Mouse (Mus musculus) right cerebral cortex, postnatal 4 days (tissue): ENCODE measurements at regions not wholly inside any gene's neighbourhood (a gene's known extent, or its start where the extent isn't known, plus 50 kb on each side); places are given as distances from the start of the nearest gene placed in this dataset.
A peak's percentile ranks its signal among the peaks of the same experiment; 100 is the strongest.

ENCODE experiments used
- DNase-seq: peaks from one replicate; pipeline ENCODE4 v3.0.0-alpha.2; 2022

DNA sequence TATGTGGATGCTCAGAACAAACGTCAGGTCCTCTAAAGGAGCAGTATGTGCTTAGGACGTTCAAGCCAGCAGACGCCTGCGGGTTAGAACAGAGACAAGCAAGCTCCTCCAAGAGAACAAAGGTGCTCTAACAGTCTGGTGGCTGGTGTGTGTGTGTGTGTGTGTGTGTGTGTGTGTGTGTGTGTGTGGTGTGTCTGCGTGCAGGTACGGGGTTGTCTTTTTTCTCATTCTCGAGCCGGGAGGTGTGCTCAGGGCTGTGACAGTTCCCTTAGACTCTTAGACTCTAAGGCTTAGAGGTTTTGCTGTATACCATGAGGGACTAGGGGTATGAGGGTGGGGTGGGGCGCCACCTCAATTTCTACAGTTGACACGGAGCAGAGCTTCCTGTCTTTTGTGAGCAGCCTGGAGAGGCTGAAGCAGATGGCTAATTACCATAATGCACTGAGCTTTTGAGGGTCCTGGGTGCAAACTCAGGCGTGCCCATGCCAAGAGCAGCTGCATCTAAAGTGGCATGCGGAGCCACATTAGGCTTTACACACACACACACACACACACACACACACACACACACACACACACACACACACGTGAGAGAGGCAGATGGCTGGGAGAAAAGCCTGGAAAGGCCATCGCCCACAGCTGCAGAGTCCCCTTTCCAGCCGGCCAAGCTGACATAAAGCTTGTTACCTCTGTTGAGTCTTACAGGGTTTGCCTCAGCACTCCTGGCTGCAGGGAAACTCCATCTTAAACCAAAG is 124.1 kb upstream of the Foxn2 start:
- DNase-seq = peak; percentile 24

DNA sequence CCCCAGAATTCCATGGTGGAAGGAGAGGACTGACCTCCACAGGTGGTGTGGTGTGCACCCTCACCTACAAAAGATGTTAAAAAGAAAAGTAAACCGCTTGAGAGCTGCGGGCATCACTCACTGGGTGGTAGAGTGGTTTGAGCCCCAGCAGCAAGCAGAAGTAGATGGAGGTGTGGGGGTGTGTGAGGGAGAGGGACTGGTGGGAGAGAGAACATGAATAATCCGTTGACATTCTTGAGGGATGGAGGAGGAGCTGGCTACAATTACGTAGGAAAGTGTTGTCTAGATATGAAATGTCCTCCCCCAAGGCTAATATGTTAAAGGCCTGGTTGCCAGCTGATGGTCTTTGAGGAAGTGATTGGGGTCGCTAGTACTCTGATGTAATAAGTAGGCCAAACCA is 123.2 kb upstream of the Foxn2 start:
- no peak for DNase-seq

DNA sequence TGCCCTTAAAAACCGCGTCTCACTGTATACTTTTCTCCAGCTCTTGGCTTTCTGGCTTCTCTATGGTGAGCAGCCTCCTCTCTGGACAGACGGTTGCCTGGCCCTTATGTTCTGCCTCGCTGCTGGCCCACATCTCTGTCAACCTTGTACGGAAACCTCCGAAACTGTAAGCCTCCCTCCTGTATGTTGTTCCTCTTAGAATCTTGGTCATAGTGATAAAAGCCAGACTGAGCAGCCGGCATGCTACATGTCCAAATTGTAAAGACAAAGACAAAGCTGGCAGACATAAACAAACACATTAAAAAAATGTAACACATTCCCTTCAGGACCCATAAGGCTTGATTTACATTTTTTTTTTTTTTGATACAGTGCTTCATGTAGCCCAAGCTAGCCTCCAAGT is 122.7 kb upstream of the Foxn2 start:
- no peak for DNase-seq

DNA sequence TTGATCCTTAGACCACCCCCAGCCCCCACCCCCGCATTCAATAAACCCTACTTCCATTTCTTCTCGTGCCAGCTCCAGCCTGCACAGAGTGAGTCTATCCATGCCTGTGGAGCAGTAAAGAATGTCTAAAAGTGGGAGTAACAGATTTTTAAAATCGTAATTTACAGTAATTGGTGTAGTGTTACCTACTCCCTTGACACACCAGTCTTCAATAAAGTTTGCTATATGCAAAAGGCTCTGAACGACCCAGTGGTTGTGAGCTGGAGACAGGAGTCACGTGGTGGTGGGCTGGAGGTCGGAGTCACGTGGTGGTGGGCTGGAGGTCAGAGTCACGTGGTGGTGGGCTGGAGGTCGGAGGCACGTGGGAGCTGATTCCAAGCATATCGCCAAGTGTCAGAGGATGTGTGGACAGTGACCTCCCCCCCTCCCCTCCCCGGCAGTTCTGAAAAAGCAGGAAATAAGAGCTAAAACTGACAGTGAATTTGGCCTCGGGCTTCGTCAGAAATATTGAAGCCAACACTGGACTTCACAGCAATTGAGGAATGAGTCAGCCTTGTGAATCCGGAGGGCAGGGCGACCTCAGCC is 122.2 kb upstream of the Foxn2 start:
- no peak for DNase-seq

DNA sequence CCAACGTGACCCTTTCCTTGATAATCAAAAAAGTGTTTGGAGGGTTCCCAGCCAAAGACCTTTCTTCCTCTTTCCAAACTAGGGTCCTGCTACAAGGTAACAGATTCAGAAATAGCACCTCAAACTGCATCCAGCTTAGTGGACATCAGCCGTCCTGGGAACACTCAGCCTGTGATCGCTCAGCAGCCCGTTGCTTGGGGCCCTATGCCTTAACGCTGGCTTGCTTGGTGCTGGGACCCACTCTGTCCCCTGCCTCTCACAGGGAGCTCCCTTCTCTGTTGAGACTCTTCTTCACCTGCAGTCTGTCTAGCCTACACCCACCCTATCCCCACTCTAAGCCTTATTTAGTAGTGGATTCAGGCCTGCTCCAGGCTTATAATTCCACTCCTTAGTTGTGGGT is 121.6 kb upstream of the Foxn2 start:
- DNase-seq = no peak

DNA sequence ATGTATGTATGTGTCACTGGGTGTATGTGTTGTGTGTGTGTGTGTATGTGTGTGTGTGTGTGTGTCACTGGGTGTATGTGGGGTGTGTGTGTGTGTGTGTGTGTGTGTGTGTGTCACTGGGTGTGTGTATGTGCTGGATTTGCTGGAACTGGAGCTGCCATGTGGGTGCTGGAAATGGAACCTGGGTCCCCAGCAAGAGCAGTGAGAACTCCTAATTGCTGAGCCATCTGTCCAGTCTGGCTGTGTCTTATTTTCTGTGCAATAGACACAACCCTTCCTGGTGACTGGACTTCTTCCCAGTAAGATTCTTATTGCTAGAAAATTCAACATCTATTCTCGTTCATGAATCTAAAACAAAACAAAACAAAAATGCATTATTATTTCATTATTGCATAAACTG is 119.8 kb upstream of the Foxn2 start:
- DNase-seq = no peak

DNA sequence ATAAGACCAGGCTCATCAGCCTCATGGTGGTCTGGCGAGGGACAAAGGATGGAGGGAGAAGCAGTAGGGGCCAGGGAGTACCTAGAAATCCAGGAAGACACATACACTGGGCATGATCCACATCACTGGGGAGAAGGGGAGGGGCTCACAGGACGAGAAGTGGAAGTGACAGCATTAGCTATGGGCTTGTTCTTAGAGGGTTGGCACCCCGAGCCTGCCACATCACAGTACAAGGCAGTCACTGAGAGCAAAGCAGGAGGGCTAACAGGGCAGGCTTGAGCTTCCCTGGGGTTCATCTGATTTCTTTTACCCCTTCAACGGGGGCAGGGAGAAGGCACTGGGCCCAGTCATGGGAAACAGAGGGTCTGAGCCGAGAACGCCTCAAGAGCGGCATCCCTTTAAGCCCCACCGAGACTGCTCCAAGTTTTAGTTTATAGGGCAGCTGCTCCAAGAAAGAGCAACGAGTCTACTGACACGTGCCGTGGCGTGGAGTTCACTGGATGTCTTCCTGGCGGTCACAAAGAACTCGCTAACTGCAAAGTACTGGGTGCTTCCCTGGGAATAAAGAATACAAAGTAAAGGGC is 115.1 kb upstream of the Foxn2 start:
- DNase-seq = no peak

DNA sequence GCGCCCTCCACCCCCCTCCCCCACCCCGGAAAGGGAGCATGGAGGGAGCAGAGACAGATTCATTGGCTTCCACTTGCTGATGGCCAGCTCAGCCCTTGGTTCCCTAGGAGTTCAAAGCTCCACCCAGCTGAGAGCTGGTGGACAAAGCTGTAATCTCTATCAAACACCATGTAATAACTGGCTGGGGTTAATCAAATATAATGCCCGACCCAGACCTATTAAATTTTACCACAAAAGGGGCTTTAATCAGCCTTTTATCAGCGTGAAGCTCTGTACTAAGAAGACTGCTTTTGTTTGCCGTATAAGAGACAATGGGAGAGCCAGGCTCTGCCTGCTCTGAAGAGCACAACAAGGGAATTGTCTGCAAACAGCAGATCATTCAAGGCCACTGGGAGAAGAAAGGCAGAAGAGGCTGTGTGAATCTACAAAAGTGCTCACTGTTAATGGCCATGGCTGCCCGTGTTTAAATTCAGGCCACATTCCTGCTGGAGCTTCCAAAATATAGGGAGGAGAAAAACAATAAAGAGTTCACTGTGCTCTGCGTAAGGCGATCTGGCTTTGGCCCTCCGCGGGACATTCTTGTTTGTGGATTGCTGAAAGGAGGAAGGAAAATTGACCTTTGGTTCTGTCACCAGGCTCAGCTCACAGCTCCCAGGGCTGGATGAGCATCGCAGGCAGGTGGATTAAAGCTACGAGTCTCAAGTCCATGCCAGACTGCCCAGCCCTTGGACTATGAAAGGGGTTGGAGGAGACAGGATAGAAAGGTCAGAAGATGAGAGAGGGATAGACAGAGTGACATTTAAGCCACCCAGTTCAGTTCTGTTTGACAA is 114.4 kb upstream of the Foxn2 start:
- DNase-seq = no peak

DNA sequence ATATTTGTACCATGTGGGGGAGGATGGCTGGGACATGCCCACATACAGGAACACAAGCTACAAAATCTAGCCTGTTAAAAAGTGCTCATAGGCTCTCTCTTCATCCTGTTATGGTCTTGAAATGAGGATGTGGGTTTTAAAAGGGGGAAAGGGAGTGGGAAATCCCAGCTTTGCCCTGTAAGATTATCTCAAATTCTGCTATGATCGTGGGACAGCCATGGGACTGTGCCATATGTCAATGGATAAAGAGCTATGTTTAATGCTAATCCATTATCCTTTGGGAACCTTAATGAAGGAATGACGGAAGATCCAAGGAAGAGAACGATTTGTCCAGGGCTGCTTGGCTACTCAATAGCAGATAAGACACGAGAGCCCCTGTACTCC is 113.8 kb upstream of the Foxn2 start:
- no peak for DNase-seq

DNA sequence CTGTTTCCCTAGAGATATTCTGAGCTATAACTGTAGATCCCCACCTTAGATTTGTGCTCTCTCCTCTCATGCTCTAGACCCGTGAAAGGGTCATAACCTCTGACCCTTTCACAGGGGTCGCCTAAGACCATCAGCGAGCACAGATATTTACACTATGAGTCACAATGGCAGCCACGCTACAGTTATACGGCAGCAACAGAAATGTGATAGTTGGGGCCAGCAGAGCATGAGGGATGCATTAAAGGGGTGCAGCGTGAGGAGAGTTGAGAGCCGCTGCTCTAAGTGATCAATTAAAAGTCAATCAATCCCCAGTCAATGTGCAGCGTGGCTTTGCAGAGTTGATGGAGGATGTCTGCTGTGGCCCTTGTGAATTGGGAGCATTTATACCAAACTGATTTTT is 112.7 kb upstream of the Foxn2 start:
- no peak for DNase-seq

DNA sequence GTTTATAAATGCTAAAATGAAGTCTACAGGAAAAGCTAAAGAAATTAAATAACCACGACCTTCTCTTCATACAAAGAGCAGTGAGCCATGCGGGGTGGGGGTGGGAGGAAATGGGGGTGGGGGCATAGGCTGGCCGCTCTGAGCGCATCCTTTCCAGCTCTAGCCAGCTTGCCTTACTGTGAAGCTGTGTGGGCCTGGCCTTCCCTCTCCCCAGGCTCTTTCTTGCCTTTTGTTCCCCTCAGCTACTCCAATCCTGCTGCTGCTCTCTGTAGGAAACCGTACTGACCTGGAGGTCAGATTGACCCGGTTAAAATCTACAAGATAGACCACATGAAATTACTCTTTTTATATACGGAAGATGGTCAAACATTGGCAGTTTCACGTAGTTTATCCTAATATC is 111.7 kb upstream of the Foxn2 start:
- no peak for DNase-seq

DNA sequence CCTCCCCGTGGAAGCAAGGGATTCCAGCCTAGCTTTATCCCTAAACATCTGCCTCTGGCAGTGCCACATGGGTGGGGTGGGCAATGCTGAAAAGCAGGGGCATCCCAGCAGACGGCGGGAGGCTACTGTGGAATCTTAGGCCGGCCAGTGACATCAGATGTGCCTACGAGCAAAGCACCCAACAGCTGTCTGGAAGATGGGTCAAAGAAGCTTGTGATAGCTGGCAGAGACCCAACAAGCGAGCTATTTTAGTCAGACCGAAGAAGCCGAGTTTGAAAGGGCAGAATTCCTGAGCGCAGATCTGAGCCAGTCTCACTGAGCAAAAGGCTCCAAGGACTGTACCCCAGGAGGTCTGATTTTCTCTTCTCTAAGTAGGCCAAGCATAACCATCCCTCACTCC is 110.8 kb upstream of the Foxn2 start:
- DNase-seq = no peak

DNA sequence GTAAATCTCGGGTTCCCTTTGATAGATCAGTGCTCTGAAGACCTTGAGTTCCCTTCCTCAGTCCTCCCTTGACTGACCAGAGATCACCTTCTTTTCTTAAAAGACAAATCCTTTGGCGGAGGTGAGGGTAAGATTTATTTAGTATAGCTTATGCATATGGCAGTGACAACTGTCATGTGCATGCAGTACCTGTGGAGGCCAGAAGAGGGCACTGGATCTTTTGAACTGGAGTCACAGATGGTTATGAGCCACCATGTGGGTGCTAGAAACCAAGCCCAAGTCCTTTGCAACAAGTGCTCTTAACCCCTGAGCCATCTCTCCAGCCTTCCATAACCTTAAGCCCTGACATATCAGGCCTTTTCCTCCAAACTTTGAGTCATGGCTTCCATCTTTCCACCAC is 110.4 kb upstream of the Foxn2 start:
- no peak for DNase-seq

DNA sequence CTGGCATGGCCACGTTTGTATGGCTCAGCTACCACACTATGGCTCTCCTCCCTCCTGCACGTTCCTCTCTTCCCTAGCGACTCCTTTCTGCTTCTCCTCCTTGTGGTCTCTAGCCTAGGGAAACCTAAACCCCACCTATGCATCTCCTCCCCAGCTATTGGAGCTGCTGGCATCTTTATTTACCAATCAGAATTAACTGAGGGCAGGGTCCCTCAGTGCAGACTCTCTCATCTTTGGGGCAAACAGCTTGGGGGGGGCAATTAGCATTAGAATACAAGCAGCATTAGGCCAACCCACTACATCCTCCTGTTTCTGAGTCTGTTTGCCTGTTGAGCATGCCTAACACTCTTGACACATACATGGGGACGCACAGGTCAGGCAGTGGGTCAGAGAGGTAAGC is 106.7 kb upstream of the Foxn2 start:
- DNase-seq = no peak

DNA sequence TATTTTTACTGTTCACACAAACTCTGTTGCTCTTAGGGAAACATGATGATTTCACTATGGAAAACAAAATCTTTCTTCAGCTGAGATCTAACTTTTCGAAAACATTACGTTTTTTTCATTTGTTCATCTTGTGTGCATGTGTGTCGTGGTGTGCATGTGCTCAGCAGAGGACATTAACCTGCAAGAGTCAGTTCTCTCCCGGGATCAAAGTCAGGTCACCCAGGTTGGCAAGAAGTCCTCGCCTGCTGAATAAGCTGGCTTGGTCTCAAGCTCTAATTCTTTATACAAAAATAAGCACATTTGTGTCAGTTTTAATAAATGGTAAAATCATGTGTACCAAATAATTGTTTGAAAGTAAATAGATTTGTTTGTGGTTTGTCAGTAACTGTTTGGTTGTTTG is 105.2 kb upstream of the Foxn2 start:
- no peak for DNase-seq

DNA sequence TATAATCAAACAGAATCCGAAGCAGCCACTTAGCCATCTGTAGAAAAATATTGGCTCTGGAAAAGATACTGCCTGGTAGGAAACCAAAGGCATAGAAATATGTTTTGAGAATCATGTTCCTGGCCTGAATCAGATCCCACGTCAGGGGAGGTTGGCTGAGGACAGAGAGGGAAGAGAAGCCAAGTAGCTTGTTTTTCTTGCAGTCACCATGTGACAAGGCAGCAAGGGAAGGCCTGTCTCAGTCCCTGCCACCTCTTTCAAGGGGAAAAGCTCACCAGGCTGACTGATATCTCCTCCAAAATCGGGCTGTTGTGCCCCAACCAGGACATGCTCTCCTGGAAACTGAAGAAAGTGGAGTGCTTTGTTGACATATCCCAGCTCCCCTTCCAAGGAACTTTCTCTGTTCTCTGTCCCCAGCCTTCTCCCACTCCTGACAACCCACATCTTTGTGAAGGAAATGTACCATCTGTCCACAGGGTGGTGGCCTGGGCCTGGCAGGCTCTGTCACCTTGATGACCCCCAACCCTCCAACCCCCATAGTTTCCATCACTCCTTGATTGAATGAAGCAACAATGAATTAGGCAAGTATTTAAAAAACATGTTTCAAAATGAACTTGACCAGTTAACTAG is 104.3 kb upstream of the Foxn2 start:
- no peak for DNase-seq

DNA sequence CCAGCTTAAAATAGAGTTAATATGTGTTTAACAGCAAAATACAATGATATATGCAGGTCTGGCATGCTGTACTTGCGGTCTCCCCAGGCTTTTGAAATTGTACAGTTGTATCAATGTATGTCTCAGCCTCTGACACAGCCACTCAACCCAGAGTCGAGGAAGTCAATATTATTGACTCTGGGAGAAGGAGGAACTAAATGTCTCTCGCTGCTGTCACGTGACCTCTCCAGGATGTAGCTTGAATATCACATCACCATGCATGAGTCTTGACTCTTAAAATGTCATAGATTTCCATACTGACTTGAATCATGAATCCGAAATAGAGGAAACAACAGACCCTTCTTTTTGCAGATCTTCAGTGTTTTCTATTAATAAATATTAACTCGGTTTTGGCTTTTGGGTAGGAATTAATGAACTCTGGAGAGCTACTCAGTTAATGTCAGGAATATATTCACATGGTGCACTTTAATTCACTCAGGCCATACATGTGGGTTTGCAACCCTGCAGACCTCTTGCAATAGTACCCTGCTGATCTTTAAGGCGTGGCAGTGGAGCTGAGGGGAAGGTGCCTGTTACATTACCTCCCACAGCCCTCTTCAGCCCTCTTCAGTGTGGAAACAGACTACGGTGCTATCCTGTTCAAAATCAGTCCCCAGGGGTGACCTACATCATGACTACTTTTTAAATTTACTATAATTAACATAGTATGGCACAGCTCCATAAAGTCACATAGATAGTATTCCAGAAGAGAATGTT is 102.7 kb upstream of the Foxn2 start:
- no peak for DNase-seq

DNA sequence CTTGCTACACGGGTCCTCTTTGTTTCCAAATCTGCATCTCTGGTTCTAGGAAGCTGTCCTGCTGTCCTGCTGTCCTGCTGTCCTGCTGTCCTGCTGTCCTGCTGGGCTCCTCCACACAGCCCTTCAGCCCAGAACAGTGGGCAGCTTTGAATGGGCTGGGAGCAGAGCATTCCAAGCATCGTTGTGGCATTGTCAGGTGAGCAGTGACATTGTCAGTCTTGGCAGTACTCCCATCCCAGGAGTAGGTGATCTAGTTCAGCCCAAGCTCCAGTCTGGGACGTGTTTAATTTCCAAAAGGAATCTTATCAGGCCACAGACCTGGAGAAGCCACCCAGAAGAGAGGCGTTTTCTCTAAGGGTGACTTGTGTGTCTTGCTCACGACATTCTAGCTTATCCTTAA is 99.4 kb upstream of the Foxn2 start:
- DNase-seq = no peak

DNA sequence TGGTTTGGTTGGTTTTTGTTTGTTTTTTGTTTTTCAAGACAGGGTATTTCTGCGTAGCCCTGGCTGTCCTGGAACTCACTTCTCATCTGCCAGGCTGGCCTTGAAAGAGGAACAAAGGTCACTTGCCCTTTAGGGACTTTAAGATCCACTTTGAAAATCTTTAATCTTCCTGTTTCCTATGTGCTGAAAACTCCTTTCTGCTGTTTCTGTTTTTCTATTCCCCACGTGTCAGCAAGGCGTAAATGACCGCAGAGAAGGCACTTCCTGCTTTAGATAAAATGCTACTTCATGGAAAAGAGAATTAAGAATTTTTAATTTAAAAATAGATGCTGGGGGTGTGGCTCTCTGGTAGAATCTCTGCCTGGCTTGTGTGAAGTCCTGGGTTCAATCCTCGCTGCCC is 98.9 kb upstream of the Foxn2 start:
- DNase-seq = no peak

DNA sequence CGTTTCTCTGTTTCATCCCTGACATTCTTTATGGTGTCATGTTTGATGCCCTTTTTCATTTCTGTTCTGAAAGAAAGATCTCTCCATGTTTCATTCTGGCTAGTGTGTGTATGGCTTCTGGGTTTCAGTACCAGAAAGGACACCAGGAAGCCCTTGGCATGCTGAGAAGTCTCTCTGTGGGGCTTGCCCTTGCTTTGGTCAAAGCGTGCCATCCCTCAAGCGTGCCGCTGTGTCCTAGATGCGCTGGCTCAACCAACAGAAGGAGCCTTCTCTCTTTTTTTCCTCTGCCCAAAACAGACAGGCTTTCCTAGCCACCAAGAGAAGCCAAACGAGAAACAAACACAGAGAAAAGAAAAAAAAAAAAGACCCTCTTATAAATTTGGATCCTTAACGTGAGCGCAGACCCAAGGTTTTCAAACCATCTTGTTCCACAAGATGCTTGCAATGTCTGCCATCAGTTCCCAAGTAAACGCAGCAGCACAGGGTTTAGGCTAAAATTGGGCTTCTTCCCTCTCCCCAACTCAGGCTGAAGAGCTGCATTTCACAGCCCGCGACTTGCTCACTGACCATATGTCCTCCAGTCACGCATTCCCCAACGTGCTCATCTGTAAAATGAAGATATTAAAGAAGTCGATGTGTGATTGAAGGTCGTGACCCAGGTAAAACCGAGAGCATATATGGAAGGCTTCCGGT is 97.3 kb upstream of the Foxn2 start:
- DNase-seq = peak; percentile 24

DNA sequence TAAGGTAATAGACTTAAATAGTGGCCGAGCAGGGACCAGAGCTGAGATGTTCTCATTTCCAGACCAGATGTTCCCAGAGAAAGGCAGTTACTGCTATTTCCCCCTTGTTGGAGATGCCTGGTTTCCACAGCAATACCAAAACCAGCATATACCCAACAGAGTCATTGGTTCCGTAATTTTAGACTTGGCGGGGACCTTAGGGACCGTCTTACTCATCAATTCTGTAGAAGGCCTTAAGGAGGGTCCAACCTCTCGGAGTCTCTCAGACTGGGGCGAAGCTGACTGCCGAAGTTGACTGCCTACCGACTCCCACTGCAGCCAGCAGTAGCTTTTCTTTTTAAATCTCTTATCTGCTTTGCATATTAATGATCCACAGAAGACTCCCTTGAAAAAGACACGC is 95.1 kb upstream of the Foxn2 start:
- DNase-seq = no peak

DNA sequence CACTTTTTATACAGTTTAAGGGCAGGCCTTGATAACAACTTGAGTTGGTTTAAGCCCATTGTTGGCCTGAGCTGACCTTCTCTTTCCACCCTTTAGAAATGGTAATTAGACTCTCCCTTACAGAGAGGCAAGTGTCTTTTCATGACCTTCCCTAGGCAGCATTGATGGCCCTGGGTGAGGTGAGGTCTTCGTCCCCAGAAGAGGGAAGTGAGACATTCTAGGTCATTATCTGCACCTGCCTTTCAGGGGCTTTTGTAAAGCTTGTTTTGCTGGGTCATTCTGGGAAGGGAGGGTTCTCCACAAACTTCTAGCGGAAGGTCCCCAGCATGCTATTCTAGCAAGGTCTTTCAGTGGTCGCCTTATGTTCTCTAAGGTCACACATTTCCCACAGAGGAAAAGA is 93.6 kb upstream of the Foxn2 start:
- DNase-seq = no peak
